Mouse (Mus musculus) effector memory CD4-positive, alpha-beta T cell, adult 7 months (primary cell): Measurements from ENCODE around the gene Tmem170. TPM values are rescaled to one million over a fixed set of nuclear protein-coding genes. Genes with fewer than 3 reads are reported as not detected.

Source experiments
- polyA plus RNA-seq: library from polyadenylated mRNA; unstranded; fragments of 100-300 nt; shearing (Covaris generic); gene quantifications from one replicate; pipeline ENCODE4 v1.2.1, GENCODE M21; 2017

Gene Tmem170
- 1.2 TPM for polyA plus RNA-seq

DNA sequence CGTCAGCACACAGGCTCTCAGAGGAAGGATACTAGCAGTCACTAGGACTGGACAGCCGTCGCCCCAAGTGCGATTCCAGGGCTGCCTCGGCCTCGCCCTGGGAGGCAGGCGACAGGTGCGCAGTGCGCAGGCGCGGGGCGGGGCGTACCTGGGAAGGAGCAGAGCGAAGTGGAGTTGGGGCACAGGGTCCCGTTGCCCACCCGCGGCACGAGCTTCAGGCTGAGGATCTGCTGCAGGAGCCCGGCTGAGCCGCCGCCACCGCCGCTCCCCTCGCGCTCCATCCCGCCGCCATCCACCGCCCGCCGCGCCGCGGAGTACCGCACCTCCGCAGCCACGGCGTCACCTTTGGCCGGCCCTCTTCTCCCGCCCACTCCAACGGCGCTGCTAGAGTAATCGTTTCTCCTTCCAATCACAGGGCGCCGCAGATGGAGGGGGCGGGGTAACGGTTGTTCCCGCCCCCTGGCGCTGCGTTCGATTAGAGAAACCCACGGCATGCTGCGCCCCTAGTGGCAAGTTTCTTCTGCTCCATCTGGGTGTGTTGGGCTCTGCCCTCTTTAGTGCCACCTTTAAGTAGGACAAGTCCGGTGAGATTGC lies at the start of gene Tmem170:
Gene Tmem170 (minus strand): TSS at position 396 of the 594 bp plus-strand sequence.

GRCm38 (mm10) chr8:111909621-111910450 lies 33.3 kb upstream of the Tmem170 start, which contains the start of gene Chst5:
TSS of gene Chst5 (minus strand) at chr8:111910447.

DNA sequence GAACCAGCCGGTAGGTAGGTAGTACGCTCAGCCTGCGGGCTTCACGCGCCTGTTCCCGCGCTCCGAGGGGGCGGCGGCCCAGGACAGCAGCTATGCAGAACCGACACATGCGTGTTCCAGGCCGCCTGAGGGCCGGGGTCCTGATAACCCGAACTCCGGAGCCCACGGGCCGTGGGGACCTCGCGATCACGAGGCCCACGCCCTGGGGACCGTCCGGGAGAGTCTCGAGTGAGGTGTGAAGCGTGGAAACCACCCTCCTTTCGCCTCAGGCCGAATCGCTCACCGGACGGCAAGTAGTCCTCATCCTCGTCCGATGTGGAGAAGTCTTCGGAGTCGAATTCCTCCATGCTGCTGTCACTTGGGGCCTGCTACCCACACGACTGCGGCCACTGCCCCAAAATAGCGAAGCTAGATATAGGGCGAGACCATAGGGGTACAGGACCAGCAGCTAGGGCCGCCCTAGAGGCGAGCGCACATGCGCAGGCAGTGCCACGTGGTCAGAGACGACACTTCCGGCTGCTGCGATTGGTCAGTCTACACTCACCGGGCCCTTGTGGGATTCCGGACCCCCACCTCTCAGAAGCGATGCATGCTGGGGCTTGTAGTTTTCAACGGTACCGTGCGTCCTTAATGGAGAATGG lies 22.6 kb downstream of the Tmem170 start, which contains the start of gene Cfdp1:
Gene Cfdp1 (minus strand): TSS at position 431 of the 641 bp plus-strand sequence.

Other genes with a start within 250 kb of the Tmem170 start
- gene Ldhd, start 246.4 kb downstream of the Tmem170 start, polyA plus RNA-seq: 0.39 TPM
- 13.3 TPM for gene Zfp1, start 233.3 kb downstream of the Tmem170 start, polyA plus RNA-seq
- gene Ctrb1, start 185.7 kb downstream of the Tmem170 start, polyA plus RNA-seq: not detected
- 0.29 TPM for gene Bcar1, start 132.9 kb downstream of the Tmem170 start, polyA plus RNA-seq
- gene Cfdp1, start 22.5 kb downstream of the Tmem170 start, polyA plus RNA-seq: 60.3 TPM
- gene Chst5, start 33.7 kb upstream of the Tmem170 start, polyA plus RNA-seq: 0.17 TPM
- 0.99 TPM for gene Tmem231, start 57.1 kb upstream of the Tmem170 start, polyA plus RNA-seq
- gene Gabarapl2, start 64.0 kb upstream of the Tmem170 start, polyA plus RNA-seq: 327 TPM
- gene Adat1, start 115.6 kb upstream of the Tmem170 start, polyA plus RNA-seq: 4.1 TPM
- 78.8 TPM for gene Kars, start 134.6 kb upstream of the Tmem170 start, polyA plus RNA-seq
- 17.3 TPM for gene Terf2ip, start 134.6 kb upstream of the Tmem170 start, polyA plus RNA-seq
- 2.4 TPM for gene Gm6793, start 138.3 kb upstream of the Tmem170 start, polyA plus RNA-seq